Mouse (Mus musculus): Measurements from ENCODE around the gene Tfe3. TPM values are rescaled to one million over a fixed set of nuclear protein-coding genes. Genes with fewer than 3 reads are reported as not detected.
"Not testable (repeated sequence)": the region's sequence is repeated elsewhere in the genome, so short reads cannot be mapped to it uniquely, and the experiment has no call there.

Tfe3 gene
- total RNA-seq, 2 experiments from 2014 or later: 34.2 to 35.2 TPM

GRCm38 (mm10) chrX:7802157-7802556 is 39.8 kb downstream of the Tfe3 start:
- DNase-seq (ENCODE audit: low spot score in 2 of 2): not testable (repeated sequence)

DNA sequence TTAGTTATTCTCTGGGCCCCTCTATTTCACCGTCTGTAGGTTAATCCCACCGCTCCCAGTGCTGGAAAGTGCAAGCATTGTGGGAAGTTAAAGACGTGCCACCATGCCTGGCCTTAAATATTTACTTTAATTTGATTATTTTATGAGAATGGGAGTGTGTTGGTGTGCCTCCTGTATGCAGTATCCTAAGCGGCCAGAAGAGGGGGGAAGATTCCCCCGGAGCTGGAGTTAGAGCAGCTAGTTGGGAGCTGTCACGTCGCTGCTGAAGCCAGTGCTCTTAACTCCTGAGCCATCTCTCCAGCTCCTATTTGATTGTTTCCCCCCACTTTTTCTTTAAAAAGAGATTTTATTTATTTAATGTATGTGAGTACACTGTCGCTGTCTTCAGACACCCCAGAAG is 52.7 kb downstream of the Tfe3 start:
- DNase-seq (ENCODE audit: low spot score in 2 of 2): not testable (repeated sequence)

GRCm38 (mm10) chrX:7821865-7822779 is 59.8 kb downstream of the Tfe3 start, which contains the start of gene Kcnd1:
TSS of gene Kcnd1 (plus strand) at chrX:7822289.
- DNase-seq (ENCODE audit: low spot score in 2 of 2): peak; percentile 21 to 29

Small RNAs within 50 kb of the gene (microRNA-seq; reads per million reads assigned to microRNA genes)
- 118 to 130 reads per million in 2 experiments for gene Mir1198

Other genes with a start within 250 kb of the Tfe3 start
- gene Foxp3, start 188.9 kb upstream of the Tfe3 start, total RNA-seq (2021): not detected
- 10 to 100 TPM; 20.3 to 29.1 TPM for gene Ppp1r3f, start 188.3 kb upstream of the Tfe3 start, total RNA-seq (2021)
- gene Ccdc22, start 157.0 kb upstream of the Tfe3 start, total RNA-seq (2021): 10 to 100 TPM; 29.0 to 34.2 TPM
- gene Cacna1f, start 155.5 kb upstream of the Tfe3 start, total RNA-seq (2021): under 1 TPM in 1 of 2 experiments, not detected in 1; 0.33 TPM
- gene Syp, start 124.1 kb upstream of the Tfe3 start, total RNA-seq (2021): 1,000 to 10,000 TPM; 1,889 to 1,992 TPM
- 1 to 10 TPM; 1.9 to 2.5 TPM for gene Prickle3, start 105.3 kb upstream of the Tfe3 start, total RNA-seq (2021)
- gene Plp2, start 91.2 kb upstream of the Tfe3 start, total RNA-seq (2021): 10 to 100 TPM in 1 of 2 experiments, 1 to 10 TPM in 1; 8.8 to 11.1 TPM
- gene Magix, start 81.3 kb upstream of the Tfe3 start, total RNA-seq (2021): under 1 TPM; 0.19 to 0.44 TPM
- 10 to 100 TPM; 33.8 to 34.2 TPM for gene Gpkow, start 65.4 kb upstream of the Tfe3 start, total RNA-seq (2021)
- gene Wdr45, start 48.2 kb upstream of the Tfe3 start, total RNA-seq (2021): 10 to 100 TPM; 55.8 to 56.1 TPM
- 1 to 10 TPM in 1 of 2 experiments, not detected in 1; 1.6 TPM for gene Gm45208, start 40.3 kb upstream of the Tfe3 start, total RNA-seq (2021)
- 10 to 100 TPM; 96.0 to 98.1 TPM for gene Praf2, start 34.1 kb upstream of the Tfe3 start, total RNA-seq (2021)
- 10 to 100 TPM; 26.7 to 29.7 TPM for gene Ccdc120, start 11.7 kb upstream of the Tfe3 start, total RNA-seq (2021)
- gene Gripap1, start 27.2 kb downstream of the Tfe3 start, total RNA-seq (2021): 100 to 1,000 TPM in 1 of 2 experiments, 10 to 100 TPM in 1; 99.1 to 103 TPM
- 1 to 10 TPM; 8.4 to 9.6 TPM for gene Kcnd1, start 59.7 kb downstream of the Tfe3 start, total RNA-seq (2021)
- 10 to 100 TPM; 81.4 to 83.2 TPM for gene Otud5, start 78.8 kb downstream of the Tfe3 start, total RNA-seq (2021)
- 10 to 100 TPM; 49.5 to 52.9 TPM for gene Pim2, start 115.7 kb downstream of the Tfe3 start, total RNA-seq (2021)
- 10 to 100 TPM; 34.5 to 38.2 TPM for gene Slc35a2, start 121.5 kb downstream of the Tfe3 start, total RNA-seq (2021)
- gene Pqbp1, start 136.7 kb downstream of the Tfe3 start, total RNA-seq (2021): 10 to 100 TPM; 91.8 to 98.4 TPM
- 10 to 100 TPM; 22.8 to 27.1 TPM for gene Timm17b, start 136.8 kb downstream of the Tfe3 start, total RNA-seq (2021)
- not detected for gene Gm10491, start 145.3 kb downstream of the Tfe3 start, total RNA-seq (2021)
- not detected for gene Gm10490, start 147.0 kb downstream of the Tfe3 start, total RNA-seq (2021)
- gene Pcsk1n, start 157.3 kb downstream of the Tfe3 start, total RNA-seq (2021): 100 to 1,000 TPM; 480 to 519 TPM
- not detected for gene Eras, start 166.0 kb downstream of the Tfe3 start, total RNA-seq (2021)
- gene Hdac6, start 185.3 kb downstream of the Tfe3 start, total RNA-seq (2021): 10 to 100 TPM; 47.5 to 48.4 TPM
- not detected for gene Gata1, start 215.5 kb downstream of the Tfe3 start, total RNA-seq (2021)

Data from left cerebral cortex, adult 18-20 months (tissue).